Comparison of ENCODE assay signal across 10 mouse cellular contexts in the genomic region with DNA sequence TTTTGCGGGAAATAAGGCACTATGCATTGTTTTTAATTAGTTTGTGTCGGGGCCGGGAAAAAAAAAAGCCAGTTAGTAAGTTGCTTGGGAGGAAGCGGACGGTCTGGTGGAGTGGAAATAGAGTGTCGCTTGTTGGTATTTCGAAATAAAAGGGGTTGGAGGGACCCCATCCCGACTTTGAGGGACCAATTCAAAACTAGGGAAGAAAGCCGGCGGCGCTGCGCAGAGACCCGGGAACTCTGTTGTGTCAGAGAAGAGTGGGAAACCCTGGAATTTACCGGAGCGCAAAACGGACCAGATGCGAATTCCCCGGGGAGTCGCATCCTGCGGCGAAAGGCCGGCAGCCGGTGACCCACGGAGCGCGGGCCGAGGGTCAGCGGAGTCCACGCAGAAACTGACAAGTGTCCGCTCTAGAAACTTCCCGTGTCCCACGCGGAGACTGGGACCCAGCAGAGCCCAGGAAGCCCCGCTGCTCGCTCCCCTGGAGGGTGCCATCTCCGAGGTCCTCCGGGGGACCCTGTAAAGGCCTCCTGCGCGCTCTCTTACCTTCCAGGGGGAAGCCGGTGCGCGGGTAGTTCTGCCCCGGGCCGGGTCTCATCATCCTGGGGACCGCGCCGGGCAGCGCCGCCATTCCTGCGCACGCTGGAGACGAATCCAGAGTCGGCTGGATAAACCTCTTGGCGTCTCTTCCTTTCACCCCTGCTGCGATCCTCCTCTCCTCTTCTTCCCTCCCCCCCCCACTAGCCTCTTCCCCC. TPM values are rescaled to one million over a fixed set of nuclear protein-coding genes. Genes with fewer than 3 reads are reported as not detected.
DNase-seq lines count a peak whose midpoint lies in the region; ATAC-seq and TF ChIP-seq lines count a peak whose summit lies in the region.
"Had no signal": no experiment of that assay in that cellular context is flagged by ENCODE, and none has a peak within 500 bp of the region (broad histone marks: within the 10 kb centered on the region; RNA-seq: fewer than 3 reads in every experiment).

No protein-coding gene starts in this region.

- peak overlapping the region; percentile 18; the same call in 1 of the 2 replicates for H3K4me3 ChIP-seq in kidney, embryonic 14.5 days (ENCODE audit: low read length)
- peak overlapping the region; percentile 44 for H3K4me3 ChIP-seq in embryonic facial prominence, embryonic 14.5 days (ENCODE audit: low read depth, low read length)
- peak overlapping the region; percentile 23 for H3K4me3 ChIP-seq in hindbrain, postnatal 0 days (ENCODE audit: low read length)
- peak overlapping the region; percentile 39 for H3K4me3 ChIP-seq in neural tube, embryonic 13.5 days

- no peak for ATAC-seq in kidney, embryonic 14.5 days (ENCODE audit: low FRiP score, low TSS enrichment)
- peak; percentile 35 for ATAC-seq in embryonic facial prominence, embryonic 14.5 days (ENCODE audit: low read depth)
- no peak for ATAC-seq in hindbrain, postnatal 0 days
- ATAC-seq in neural tube, embryonic 13.5 days (ENCODE audit: low read depth) = no peak
- ATAC-seq: Patski had no signal

- H3K36me3 ChIP-seq in kidney, embryonic 14.5 days (ENCODE audit: control insufficient read depth, insufficient read depth, low read length) = no peaks in the 10 kb centered on the region
- H3K36me3 ChIP-seq in embryonic facial prominence, embryonic 14.5 days (ENCODE audit: control insufficient read depth, insufficient read depth, low read length) = no peaks in the 10 kb centered on the region
- H3K36me3 ChIP-seq in hindbrain, postnatal 0 days (ENCODE audit: insufficient read depth, low read length) = no peaks in the 10 kb centered on the region
- no peaks in the 10 kb centered on the region for H3K36me3 ChIP-seq in neural tube, embryonic 13.5 days

- no peak overlapping the region for H3K27ac ChIP-seq in kidney, embryonic 14.5 days (ENCODE audit: low read depth, low read length)
- H3K27ac ChIP-seq in embryonic facial prominence, embryonic 14.5 days (replicated peaks; ENCODE audit: low read depth, low read length) = peak overlapping the region; percentile 69
- no peak overlapping the region for H3K27ac ChIP-seq in hindbrain, postnatal 0 days
- peak overlapping the region; percentile 59; the same call in 1 of the 2 replicates for H3K27ac ChIP-seq in neural tube, embryonic 13.5 days (replicated peaks)
- H3K27ac ChIP-seq: liver, embryonic 14.5 days had no signal

- DNase-seq in kidney, postnatal 4 days = no peak
- DNase-seq in embryonic facial prominence, embryonic 14.5 days (ENCODE audit: low spot score) = peak; percentile 51
- DNase-seq in hindbrain, postnatal 0 days (ENCODE audit: low spot score) = no peak
- no peak for DNase-seq in left cerebral cortex, adult 9 months (ENCODE audit: low spot score in 2 of 2)
- DNase-seq in yolk sac, embryonic 10.5 days (ENCODE audit: low spot score) = no peak
- DNase-seq: kidney, adult 9 months had no signal

- no peak for TF ChIP-seq CTCF in hindbrain, postnatal 0 days (IDR thresholded peaks at IDR 0.05; ENCODE audit: low read depth)

- H3K4me1 ChIP-seq in kidney, embryonic 14.5 days (ENCODE audit: control insufficient read depth, insufficient read depth, low read length) = no peaks in the 10 kb centered on the region
- no peaks in the 10 kb centered on the region for H3K4me1 ChIP-seq in embryonic facial prominence, embryonic 14.5 days (ENCODE audit: control insufficient read depth, insufficient read depth, low read length)
- H3K4me1 ChIP-seq in hindbrain, postnatal 0 days (ENCODE audit: insufficient read depth, low read length) = no peaks in the 10 kb centered on the region
- H3K4me1 ChIP-seq in neural tube, embryonic 13.5 days (replicated peaks) = peaks cover 96% of the 10 kb centered on the region

- H3K4me2 ChIP-seq in kidney, embryonic 14.5 days (replicated peaks; ENCODE audit: low read depth, low read length) = peak overlapping the region; percentile 23; the same call in 1 of the 2 replicates
- peak overlapping the region; percentile 48 for H3K4me2 ChIP-seq in embryonic facial prominence, embryonic 14.5 days (ENCODE audit: low read depth, low read length)
- H3K4me2 ChIP-seq in hindbrain, postnatal 0 days (ENCODE audit: low read depth, low read length) = peak overlapping the region; percentile 42
- peak overlapping the region; percentile 58 for H3K4me2 ChIP-seq in neural tube, embryonic 13.5 days

- H3K9ac ChIP-seq in kidney, embryonic 14.5 days (ENCODE audit: low read depth, low read length) = no peak overlapping the region
- peak overlapping the region; percentile 66 for H3K9ac ChIP-seq in embryonic facial prominence, embryonic 14.5 days (ENCODE audit: low read depth, low read length)
- H3K9ac ChIP-seq in hindbrain, postnatal 0 days (replicated peaks; ENCODE audit: low read length) = no peak overlapping the region
- peak overlapping the region; percentile 59 for H3K9ac ChIP-seq in neural tube, embryonic 13.5 days
- H3K9ac ChIP-seq: liver, embryonic 14.5 days had no signal

- peaks cover 98% of the 10 kb centered on the region for H3K27me3 ChIP-seq in kidney, embryonic 14.5 days (ENCODE audit: control insufficient read depth, insufficient read depth, low read length)
- peaks cover 99% of the 10 kb centered on the region for H3K27me3 ChIP-seq in embryonic facial prominence, embryonic 14.5 days (replicated peaks; ENCODE audit: control insufficient read depth, insufficient read depth, low read length)
- peaks cover 69% of the 10 kb centered on the region for H3K27me3 ChIP-seq in hindbrain, postnatal 0 days (ENCODE audit: insufficient read depth, low read length)
- H3K27me3 ChIP-seq in neural tube, embryonic 13.5 days = peaks cover 97% of the 10 kb centered on the region

- WGBS in kidney, embryonic 14.5 days = under 1% methylated on average over 53 of the region's 55 CpGs
- WGBS in embryonic facial prominence, embryonic 14.5 days = under 1% methylated on average over 43 of the region's 55 CpGs
- under 1% methylated on average over 55 of the region's 55 CpGs for WGBS in hindbrain, postnatal 0 days
- under 1% methylated on average over 54 of the region's 55 CpGs for WGBS in neural tube, embryonic 13.5 days

- no peaks in the 10 kb centered on the region for H3K9me3 ChIP-seq in kidney, embryonic 14.5 days (ENCODE audit: control insufficient read depth, low read length)
- H3K9me3 ChIP-seq in embryonic facial prominence, embryonic 14.5 days (ENCODE audit: control insufficient read depth, low read length) = no peaks in the 10 kb centered on the region
- no peaks in the 10 kb centered on the region for H3K9me3 ChIP-seq in hindbrain, postnatal 0 days (ENCODE audit: low read length)
- H3K9me3 ChIP-seq in neural tube, embryonic 13.5 days = no peaks in the 10 kb centered on the region

RNA-seq across cellular contexts. Expression of gene Pax7, which starts 0.9 kb away (rescaled TPM):
- not detected in 2 replicates for polyA plus RNA-seq in kidney, embryonic 14.5 days (2014; fragmentation: Nextera tagmentation; extraction: Ambion mirVana)
- 2.6 TPM in 2 replicates for polyA plus RNA-seq in embryonic facial prominence, embryonic 14.5 days (2014; fragmentation: Nextera tagmentation; extraction: Ambion mirVana)
- 2.6 and 3.6 TPM in 2 replicates for total RNA-seq in hindbrain, postnatal 0 days (2014; rRNA removed)
- 0.30 and 0.41 TPM in 2 replicates for polyA plus RNA-seq in hindbrain, postnatal 0 days (2015; fragmentation: Nextera tagmentation; extraction: Ambion mirVana)
- 0.50 and 0.70 TPM in 2 replicates for polyA plus RNA-seq in neural tube, embryonic 13.5 days (2015; fragmentation: Nextera tagmentation; extraction: Ambion mirVana)
- polyA plus RNA-seq: liver, embryonic 14.5 days; Patski had no signal

Comparison
In these comparisons a context has a peak if more than half of its experiments do, and no peak if none do; other contexts are left out.
1. H3K27ac ChIP-seq: peak in embryonic facial prominence, embryonic 14.5 days (single experiment) and neural tube, embryonic 13.5 days (single experiment); none in kidney, embryonic 14.5 days (single experiment) and hindbrain, postnatal 0 days (single experiment).
2. H3K9ac ChIP-seq: peak in embryonic facial prominence, embryonic 14.5 days (single experiment) and neural tube, embryonic 13.5 days (single experiment); none in kidney, embryonic 14.5 days (single experiment) and hindbrain, postnatal 0 days (single experiment).
3. Peak in every context shown above with its lines, with median percentiles within 50 percentile points of each other: H3K4me2 ChIP-seq and H3K4me3 ChIP-seq.